Mouse (Mus musculus) liver, embryonic 11.5 days (tissue): Measurements from ENCODE around the gene Tmem132c. TPM values are rescaled to one million over a fixed set of nuclear protein-coding genes. Genes with fewer than 3 reads are reported as not detected.

Source experiments
- ATAC-seq: fragments of 200-750 bp; cut with Nextera tagmentation; replicated peaks from 2 replicates; pipeline ENCODE4 v1.8.0; 2017; ENCODE audit warnings: moderate number of reproducible peaks, mild to moderate bottlenecking, moderate TSS enrichment, moderate library complexity; ENCODE audit not compliant: low FRiP score
- DNase-seq: peaks from one replicate; pipeline ENCODE4 v3.0.0-alpha.2; 2017; ENCODE audit warnings: low spot score
- H3K27ac ChIP-seq: fragments of 300-500 bp; sonication (generic); 2 replicates; pipeline ENCODE4 v1.5.1; 2014; ENCODE audit warnings: mild to moderate bottlenecking, low read depth, low read length, control low read depth
- H3K27me3 ChIP-seq: fragments of 300-500 bp; sonication (generic); replicated peaks from 2 replicates; pipeline ENCODE4 v1.6.1; 2014; ENCODE audit warnings: low read length, mixed read lengths; ENCODE audit not compliant: control insufficient read depth, insufficient read depth
- H3K36me3 ChIP-seq: fragments of 300-500 bp; sonication (generic); 2 replicates; pipeline ENCODE4 v1.6.1; 2014; ENCODE audit warnings: mild to moderate bottlenecking, low read length, moderate library complexity, mixed read lengths; ENCODE audit not compliant: control insufficient read depth, insufficient read depth
- H3K4me1 ChIP-seq: fragments of 300-500 bp; sonication (generic); replicated peaks from 2 replicates; pipeline ENCODE4 v1.6.1; 2014; ENCODE audit warnings: low read length, mixed read lengths; ENCODE audit not compliant: control insufficient read depth, insufficient read depth
- H3K4me2 ChIP-seq: fragments of 300-500 bp; sonication (generic); 2 replicates; pipeline ENCODE4 v1.6.1; 2014; ENCODE audit warnings: mild to moderate bottlenecking, control low read depth, moderate library complexity
- H3K4me3 ChIP-seq: fragments of 300-500 bp; sonication (generic); 2 replicates; pipeline ENCODE4 v1.5.1; 2014; ENCODE audit warnings: low read depth, low read length, control low read depth
- H3K9ac ChIP-seq: fragments of 300-500 bp; sonication (generic); 2 replicates; pipeline ENCODE4 v1.6.1; 2014; ENCODE audit warnings: low read depth, low read length, control low read depth
- H3K9me3 ChIP-seq: fragments of 300-500 bp; sonication (generic); 2 replicates; pipeline ENCODE4 v1.6.1; 2016; ENCODE audit warnings: low read length, inconsistent platforms, mixed read lengths; ENCODE audit not compliant: control insufficient read depth
- WGBS: fragments of 180-500 bp; shearing (Covaris S2); extraction: QIAGEN DNeasy Blood & Tissue Kit; methylation state at CpG from one replicate; pipeline ENCODE4 v1.1.7; 2014; 5-methylcytosine and 5-hydroxymethylcytosine counted together
- polyA plus RNA-seq: library from polyadenylated mRNA; unstranded; fragments of >200 nt; fragmentation: Nextera tagmentation; extraction: Ambion mirVana; gene quantifications from 2 replicates; pipeline ENCODE4 v1.2.1, GENCODE M21; 2014

Gene Tmem132c
- polyA plus RNA-seq, 1 experiment from 2014 or later, result 2.8 TPM

- no peak for ATAC-seq
Observed at GRCm38 (mm10) chr5:127290461-127291250, 49.0 kb downstream of the Tmem132c start.

GRCm38 (mm10) chr5:127291581-127291980 is 50.0 kb downstream of the Tmem132c start:
- WGBS, result 76% methylated on average over 7 of the region's 7 CpGs

More at GRCm38 (mm10) chr5:127290461-127291250, 49.0 kb downstream of the Tmem132c start:
- H3K27me3 ChIP-seq, result no peaks in the 10 kb centered on the region
- no peak overlapping the region for H3K4me2 ChIP-seq
- no peaks in the 10 kb centered on the region for H3K36me3 ChIP-seq
- H3K9ac ChIP-seq, result no peak overlapping the region
- no peak overlapping the region for H3K27ac ChIP-seq
- WGBS, result 82% methylated on average over 17 of the region's 17 CpGs
- no peaks in the 10 kb centered on the region for H3K4me1 ChIP-seq
- H3K4me3 ChIP-seq, result no peak overlapping the region
- no peak for DNase-seq
- H3K9me3 ChIP-seq, result no peaks in the 10 kb centered on the region

GRCm38 (mm10) chr5:127293698-127294097 is 52.1 kb downstream of the Tmem132c start:
- Histone ChIP-seq H3K27me3 (no peaks in the 10 kb centered on the region), H3K9ac (no peak overlapping the region), H3K4me2 (no peak overlapping the region), H3K36me3 (no peaks in the 10 kb centered on the region), H3K4me3 (no peak overlapping the region), H3K4me1 (no peaks in the 10 kb centered on the region), H3K9me3 (no peaks in the 10 kb centered on the region), H3K27ac (no peak overlapping the region)
- no peak for DNase-seq
- WGBS, result 77% methylated on average over 3 of the region's 3 CpGs
- ATAC-seq, result no peak

More at GRCm38 (mm10) chr5:127291581-127291980, 50.0 kb downstream of the Tmem132c start:
- no peak for DNase-seq
- Histone ChIP-seq H3K4me1 (no peaks in the 10 kb centered on the region), H3K27ac (no peak overlapping the region), H3K9ac (no peak overlapping the region), H3K4me2 (no peak overlapping the region), H3K36me3 (no peaks in the 10 kb centered on the region), H3K27me3 (no peaks in the 10 kb centered on the region), H3K4me3 (no peak overlapping the region), H3K9me3 (no peaks in the 10 kb centered on the region)
- ATAC-seq, result no peak

- no peak overlapping the region for H3K9ac ChIP-seq
- ATAC-seq (no peak), DNase-seq (no peak)
- H3K4me2 ChIP-seq, result no peak overlapping the region
- WGBS, result 73% methylated on average over 5 of the region's 5 CpGs
- no peaks in the 10 kb centered on the region for H3K27me3 ChIP-seq
- no peaks in the 10 kb centered on the region for H3K36me3 ChIP-seq
- H3K4me3 ChIP-seq, result no peak overlapping the region
- H3K4me1 ChIP-seq, result no peaks in the 10 kb centered on the region
- H3K9me3 ChIP-seq, result no peaks in the 10 kb centered on the region
- no peak overlapping the region for H3K27ac ChIP-seq
Observed at GRCm38 (mm10) chr5:127297461-127297860, 55.9 kb downstream of the Tmem132c start.

- no peak for ATAC-seq
Observed at GRCm38 (mm10) chr5:127298060-127298459, 56.5 kb downstream of the Tmem132c start.

GRCm38 (mm10) chr5:127299010-127299409 is 57.4 kb downstream of the Tmem132c start:
- WGBS, result 31% methylated on average over 1 of the region's 1 CpGs
- no peaks in the 10 kb centered on the region for H3K27me3 ChIP-seq
- DNase-seq, result no peak

More at GRCm38 (mm10) chr5:127298060-127298459, 56.5 kb downstream of the Tmem132c start:
- Histone ChIP-seq H3K36me3 (no peaks in the 10 kb centered on the region), H3K4me3 (no peak overlapping the region), H3K27me3 (no peaks in the 10 kb centered on the region), H3K4me2 (no peak overlapping the region), H3K9me3 (no peaks in the 10 kb centered on the region), H3K9ac (no peak overlapping the region), H3K27ac (no peak overlapping the region), H3K4me1 (no peaks in the 10 kb centered on the region)
- DNase-seq, result no peak
- 47% methylated on average over 2 of the region's 2 CpGs for WGBS

GRCm38 (mm10) chr5:127300597-127301254 is 59.1 kb downstream of the Tmem132c start:
- Histone ChIP-seq H3K4me3 (no peak overlapping the region), H3K4me2 (no peak overlapping the region), H3K9me3 (no peaks in the 10 kb centered on the region), H3K27ac (no peak overlapping the region), H3K4me1 (no peaks in the 10 kb centered on the region), H3K27me3 (no peaks in the 10 kb centered on the region), H3K9ac (no peak overlapping the region), H3K36me3 (no peaks in the 10 kb centered on the region)
- 66% methylated on average over 8 of the region's 8 CpGs for WGBS
- no peak for ATAC-seq
- no peak for DNase-seq

More at GRCm38 (mm10) chr5:127299010-127299409, 57.4 kb downstream of the Tmem132c start:
- no peak overlapping the region for H3K9ac ChIP-seq
- no peak for ATAC-seq
- H3K27ac ChIP-seq, result no peak overlapping the region
- no peaks in the 10 kb centered on the region for H3K36me3 ChIP-seq
- H3K9me3 ChIP-seq, result no peaks in the 10 kb centered on the region
- H3K4me1 ChIP-seq, result no peaks in the 10 kb centered on the region
- no peak overlapping the region for H3K4me3 ChIP-seq
- H3K4me2 ChIP-seq, result no peak overlapping the region

- no peak for DNase-seq
- Histone ChIP-seq H3K4me2 (no peak overlapping the region), H3K4me3 (no peak overlapping the region), H3K36me3 (no peaks in the 10 kb centered on the region), H3K9ac (no peak overlapping the region), H3K9me3 (no peaks in the 10 kb centered on the region), H3K4me1 (no peaks in the 10 kb centered on the region), H3K27me3 (no peaks in the 10 kb centered on the region), H3K27ac (no peak overlapping the region)
- 72% methylated on average over 5 of the region's 5 CpGs for WGBS
- ATAC-seq, result no peak
Observed at GRCm38 (mm10) chr5:127305312-127305711, 63.7 kb downstream of the Tmem132c start.
